Mouse (Mus musculus) thymus, postnatal 25 days (tissue): ENCODE data around the gene Sec1.
A peak's percentile ranks its signal among the peaks of the same experiment; 100 is the strongest.

ENCODE experiments used
- DNase-seq: peaks from one replicate; pipeline ENCODE4 v3.0.0; 2022

Sec1 gene

DNA sequence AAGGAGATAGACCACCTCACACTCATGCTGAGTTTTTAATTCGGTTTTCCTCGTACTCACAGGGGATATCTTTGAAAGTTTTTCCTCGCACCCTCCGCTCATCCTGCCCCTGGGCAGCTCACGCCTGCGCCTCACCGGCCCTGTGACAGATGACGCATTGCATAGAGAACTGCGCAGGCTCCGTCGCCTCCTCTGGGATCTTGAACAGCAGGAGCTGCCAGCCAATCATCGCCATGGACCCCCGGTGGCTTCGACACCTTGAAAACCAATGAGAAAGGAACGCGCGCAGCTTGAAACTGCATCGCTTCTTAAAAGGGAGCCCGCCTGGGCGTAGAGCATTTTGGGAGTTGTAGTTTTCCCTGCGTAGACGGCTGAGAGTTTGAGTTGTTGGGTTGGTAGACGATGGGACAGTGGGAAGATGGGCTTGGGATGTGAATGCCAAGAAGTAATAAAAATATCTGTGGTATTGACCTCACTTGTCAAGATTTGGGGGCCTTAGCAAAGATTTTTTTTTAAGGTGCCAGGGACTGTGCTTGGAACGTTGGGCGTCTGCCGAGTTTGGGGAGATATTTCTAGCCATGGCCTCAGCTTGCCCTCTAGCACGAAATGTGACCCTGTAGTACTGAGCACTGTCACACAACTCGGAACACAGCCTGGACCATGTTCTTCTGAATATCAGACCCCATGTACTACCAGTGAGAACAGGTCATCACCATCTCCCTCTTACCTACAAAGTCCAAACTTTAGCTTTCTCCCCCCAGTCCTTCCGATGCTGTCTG lies 55.4 kb downstream of the Sec1 start:
- no peak for DNase-seq

DNA sequence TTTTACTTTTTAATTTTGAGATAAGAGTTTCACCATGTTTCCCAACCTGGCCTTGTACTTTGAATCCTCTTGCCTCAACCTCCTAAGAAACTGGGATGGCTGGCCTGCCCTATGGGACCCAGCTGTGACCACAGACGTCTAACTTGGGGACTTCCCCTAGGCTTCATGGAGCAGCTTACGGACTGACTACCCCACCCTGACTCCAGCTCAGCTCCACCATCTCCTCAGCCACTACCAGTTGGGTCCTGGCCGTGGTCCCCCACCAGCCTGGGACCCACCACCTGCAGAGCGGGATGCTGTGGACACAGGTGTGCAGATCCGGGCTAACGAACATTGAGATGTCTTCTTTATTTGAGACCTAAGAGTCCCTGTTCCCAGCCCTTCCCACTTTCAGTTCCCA lies 56.5 kb downstream of the Sec1 start:
- no peak for DNase-seq

DNA sequence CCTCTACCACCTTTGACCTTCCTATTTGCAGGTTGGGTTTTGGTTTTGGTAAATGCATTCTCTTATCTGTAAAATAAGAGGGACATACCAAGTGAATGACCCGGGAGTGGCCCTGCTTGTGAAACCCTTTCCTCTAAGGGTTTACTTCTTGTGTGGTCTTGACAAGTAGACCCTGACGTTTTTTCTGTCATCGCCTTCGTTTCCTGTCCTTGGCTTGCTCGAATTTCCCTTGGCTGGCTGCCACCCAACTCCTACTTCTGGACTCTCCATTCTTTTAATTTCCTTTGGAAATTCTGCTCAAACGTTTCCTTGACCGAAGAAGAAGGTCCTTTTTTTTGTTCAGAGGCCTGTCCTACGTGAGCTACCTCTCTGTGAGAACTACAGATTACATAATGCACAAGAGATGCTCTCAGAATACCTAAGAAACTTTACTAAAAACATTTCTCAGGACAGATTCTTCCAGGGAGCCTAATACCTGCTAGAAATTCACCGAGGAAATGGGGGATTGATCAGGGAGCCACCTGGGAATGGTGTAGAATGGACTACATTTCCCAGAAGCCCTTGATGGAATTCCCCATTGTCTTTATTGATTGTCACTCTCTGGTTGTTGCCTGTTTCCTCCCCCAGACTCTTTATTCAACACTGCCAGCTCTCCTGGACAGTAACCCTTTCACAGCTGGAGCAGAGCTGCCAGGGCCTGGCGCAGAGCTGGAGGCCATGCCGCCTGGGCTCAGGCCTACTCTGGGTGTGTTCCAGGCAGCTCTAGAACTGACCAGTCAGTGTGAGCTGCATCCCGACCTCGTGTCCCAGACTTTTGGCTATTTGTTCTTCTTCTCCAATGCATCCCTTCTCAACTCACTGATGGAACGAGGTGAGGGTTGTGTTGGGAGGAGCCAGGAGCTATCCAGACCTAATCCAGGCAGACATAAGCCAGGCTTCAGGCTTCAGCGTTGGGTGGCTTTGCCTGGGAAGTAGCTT lies 58.2 kb downstream of the Sec1 start:
- DNase-seq: no peak

DNA sequence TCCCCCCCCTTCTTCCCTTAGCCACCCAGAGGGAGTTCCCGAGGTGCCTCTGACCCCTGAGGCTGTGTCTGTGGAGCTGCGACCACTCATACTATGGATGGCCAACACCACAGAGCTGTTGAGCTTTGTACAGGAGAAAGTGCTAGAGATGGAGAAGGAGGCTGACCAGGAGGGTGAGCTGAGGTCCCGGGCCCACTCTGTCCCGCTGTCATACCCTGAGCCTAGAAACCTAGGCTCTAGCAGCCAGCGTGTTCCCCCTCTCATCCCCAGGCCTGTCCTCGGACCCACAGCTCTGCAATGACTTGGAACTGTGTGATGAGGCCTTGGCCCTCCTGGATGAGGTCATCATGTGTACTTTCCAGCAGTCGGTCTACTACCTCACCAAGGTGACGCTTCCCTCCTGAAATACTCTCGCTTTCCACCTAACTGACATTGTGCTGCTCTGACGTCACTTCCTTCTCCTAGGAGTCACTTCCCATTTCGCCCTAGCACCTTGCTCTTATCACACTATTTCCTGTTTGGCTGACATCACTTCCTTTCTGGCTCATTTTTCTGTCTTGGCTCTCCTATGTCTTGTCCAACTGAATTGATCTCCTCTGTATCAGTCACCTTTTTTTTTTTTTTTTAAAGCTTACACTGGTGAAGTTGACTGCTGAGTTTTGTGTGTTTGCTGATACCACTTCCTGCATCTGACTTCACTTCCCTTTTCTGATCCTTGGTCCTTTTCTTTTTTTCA lies 59.1 kb downstream of the Sec1 start:
- no peak for DNase-seq

DNA sequence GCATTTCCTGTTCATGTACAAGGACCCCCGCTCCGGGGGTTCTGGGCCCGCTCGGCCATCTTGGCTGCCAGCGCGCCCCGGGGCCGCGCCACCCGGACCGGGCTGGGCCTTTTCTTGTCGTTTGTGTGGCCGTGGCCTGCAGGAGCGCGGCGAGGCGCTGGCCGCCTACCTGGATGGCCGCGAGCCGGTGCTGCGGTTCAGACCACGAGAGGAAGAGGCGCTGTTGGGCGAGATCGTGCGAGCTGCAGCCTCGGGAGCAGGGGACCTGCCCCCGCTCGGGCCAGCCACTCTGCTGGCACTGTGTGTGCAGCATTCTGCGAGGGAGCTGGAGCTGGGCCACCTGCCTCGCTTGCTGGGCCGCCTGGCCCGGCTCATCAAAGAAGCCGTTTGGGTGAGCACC lies 61.7 kb downstream of the Sec1 start:
- DNase-seq: no peak

DNA sequence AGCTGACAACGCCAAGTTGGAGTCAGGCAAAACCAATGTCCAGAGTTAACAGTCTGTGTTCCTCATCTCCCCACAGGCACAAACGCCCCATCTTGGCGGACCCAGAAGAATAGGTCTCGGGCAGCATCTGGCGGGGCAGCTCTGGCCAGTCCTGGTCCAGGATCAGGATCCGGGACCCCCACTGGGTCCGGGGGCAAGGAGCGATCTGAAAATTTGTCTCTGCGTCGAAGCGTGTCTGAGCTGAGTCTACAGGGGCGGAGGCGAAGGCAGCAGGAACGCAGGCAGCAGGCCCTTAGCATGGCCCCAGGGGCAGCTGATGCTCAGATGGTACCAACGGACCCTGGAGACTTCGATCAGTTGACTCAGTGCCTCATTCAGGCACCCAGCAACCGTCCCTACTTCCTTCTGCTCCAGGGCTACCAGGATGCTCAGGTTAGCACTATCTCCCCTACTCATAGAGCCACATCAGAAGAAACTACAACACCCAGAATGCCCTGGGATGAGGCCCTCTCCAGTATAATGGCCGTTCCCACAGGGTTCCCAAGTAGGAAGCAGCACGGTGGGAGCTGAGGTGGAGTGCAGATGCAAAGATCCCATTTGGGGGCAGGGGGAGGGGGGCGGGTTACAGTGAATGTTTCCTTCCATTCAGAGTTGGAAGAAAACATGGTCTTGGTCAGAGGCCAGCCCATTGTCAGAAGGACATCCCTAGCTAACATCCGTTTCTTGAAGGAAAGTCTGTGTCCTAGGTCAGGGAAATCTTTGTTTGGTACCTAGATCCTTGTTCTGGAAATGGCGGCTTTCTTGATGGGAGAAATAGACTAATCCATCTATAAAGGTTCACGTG lies 63.9 kb downstream of the Sec1 start:
- DNase-seq: no peak

DNA sequence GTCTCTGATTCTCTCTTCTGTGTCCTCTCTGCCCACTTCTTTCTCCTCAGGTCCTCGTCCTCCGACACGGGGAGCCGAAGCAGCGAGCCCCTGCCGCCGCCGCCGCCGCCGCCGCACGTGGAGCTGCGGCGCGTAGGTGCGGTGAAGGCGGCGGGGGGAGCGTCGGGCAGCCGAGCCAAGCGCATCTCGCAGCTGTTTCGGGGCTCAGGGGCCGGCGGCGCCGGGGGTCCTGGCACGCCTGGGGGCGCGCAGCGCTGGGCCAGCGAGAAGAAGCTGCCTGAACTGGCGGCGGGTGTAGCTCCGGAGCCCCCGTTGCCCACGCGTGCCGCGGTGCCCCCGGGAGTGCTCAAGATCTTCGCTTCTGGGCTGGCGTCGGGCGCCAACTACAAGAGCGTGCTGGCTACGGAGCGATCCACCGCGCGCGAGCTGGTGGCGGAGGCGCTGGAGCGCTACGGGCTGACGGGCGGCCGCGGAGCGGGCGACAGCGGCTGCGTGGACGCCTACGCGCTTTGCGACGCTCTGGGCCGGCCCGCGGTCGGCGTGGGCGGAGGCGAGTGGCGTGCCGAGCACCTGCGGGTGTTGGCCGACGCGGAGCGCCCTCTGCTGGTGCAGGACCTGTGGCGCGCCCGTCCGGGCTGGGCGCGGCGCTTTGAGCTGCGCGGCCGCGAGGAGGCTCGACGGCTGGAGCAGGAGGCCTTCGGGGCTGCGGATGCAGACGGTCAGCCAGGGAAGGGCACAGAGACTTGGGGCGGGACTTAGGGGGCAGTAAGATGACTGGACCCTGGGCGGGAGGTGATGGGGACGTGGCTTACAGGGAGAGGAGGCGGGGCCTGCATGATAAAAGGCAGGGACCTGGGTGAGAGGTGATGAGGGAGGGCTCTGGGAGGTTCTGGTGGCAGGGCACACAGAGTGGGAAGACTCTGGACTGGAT lies 65.6 kb downstream of the Sec1 start:
- DNase-seq: peak; percentile 88
